Mouse (Mus musculus) thymus, adult 2 months (tissue): ENCODE data around the gene Ap1m2. TPM values are rescaled to one million over a fixed set of nuclear protein-coding genes. Genes with fewer than 3 reads are reported as not detected.

Experiments
- DNase-seq: peaks from one replicate; pipeline ENCODE4 v3.0.0; 2021
- H3K27ac ChIP-seq: fragments of 200-500 bp; 2 replicates; pipeline ENCODE4 v1.5.1; 2012; ENCODE audit warnings: low read length, control low read depth; ENCODE audit not compliant: control insufficient read depth, insufficient read depth
- H3K27me3 ChIP-seq: fragments of 200-500 bp; 2 replicates; pipeline ENCODE4 v1.6.1; 2012; ENCODE audit warnings: mild to moderate bottlenecking, low read length, moderate library complexity, mixed read lengths; ENCODE audit not compliant: control insufficient read depth, insufficient read depth
- H3K36me3 ChIP-seq: fragments of 200-500 bp; 2 replicates; pipeline ENCODE4 v1.6.1; 2012; ENCODE audit warnings: mild to moderate bottlenecking, low read length, moderate library complexity; ENCODE audit not compliant: control insufficient read depth, insufficient read depth
- H3K4me1 ChIP-seq: fragments of 200-500 bp; replicated peaks from 2 replicates; pipeline ENCODE4 v1.6.1; 2012; ENCODE audit warnings: low read length; ENCODE audit not compliant: control insufficient read depth, insufficient read depth
- H3K4me3 ChIP-seq: fragments of 200-500 bp; 2 replicates; pipeline ENCODE4 v1.5.1; 2012; ENCODE audit warnings: mild to moderate bottlenecking, low read length, control low read depth, moderate library complexity; ENCODE audit not compliant: control insufficient read depth, insufficient read depth
- CTCF ChIP-seq: fragments of 200-500 bp; IDR thresholded peaks from 2 replicates; pipeline ENCODE4 v1.5.1; 2012; ENCODE audit warnings: mild to moderate bottlenecking, control low read depth, low read length, moderate library complexity, borderline replicate concordance; ENCODE audit not compliant: control insufficient read depth, poor library complexity, insufficient read depth; ENCODE audit errors: extremely low read depth
- POLR2A ChIP-seq: fragments of 200-500 bp; IDR thresholded peaks from 2 replicates; pipeline ENCODE4 v1.6.1; 2012; ENCODE audit warnings: mild to moderate bottlenecking, low read length, control low read depth, moderate library complexity; ENCODE audit not compliant: control insufficient read depth, poor library complexity, insufficient read depth; ENCODE audit errors: extremely low read depth
- WGBS: fragments of 180-500 bp; shearing (Covaris S2); methylation state at CpG from one replicate; pipeline ENCODE4 v1.1.7; 2018; 5-methylcytosine and 5-hydroxymethylcytosine counted together
- polyA plus RNA-seq: library from polyadenylated mRNA; depleted of rRNA; stranded (reverse); fragments of >200 nt; gene quantifications from 2 replicates; pipeline ENCODE4 v1.2.3, GENCODE M21; 2012

The Ap1m2 gene
- polyA plus RNA-seq, 1 experiment: 11.1 TPM

GRCm38 (mm10) chr9:21334747-21335146 lies 22.6 kb upstream of the Ap1m2 start:
- Histone ChIP-seq H3K27ac (no peak overlapping the region), H3K27me3 (no peaks in the 10 kb centered on the region), H3K4me1 (peaks cover 38% of the 10 kb centered on the region), H3K36me3 (peaks cover 7% of the 10 kb centered on the region), H3K4me3 (no peak overlapping the region)
- TF ChIP-seq POLR2A (no peak), CTCF (no peak)
- no peak for DNase-seq

GRCm38 (mm10) chr9:21333523-21333922 lies 21.4 kb upstream of the Ap1m2 start:
- no peaks in the 10 kb centered on the region for H3K27me3 ChIP-seq
- 95% methylated on average over 1 of the region's 1 CpGs for WGBS
- TF ChIP-seq CTCF (no peak), POLR2A (no peak)
- no peak overlapping the region for H3K4me3 ChIP-seq
- peak overlapping the region; percentile 98 for H3K27ac ChIP-seq
- no peak for DNase-seq
- H3K4me1 ChIP-seq: peaks cover 49% of the 10 kb centered on the region
- H3K36me3 ChIP-seq: peaks cover 2% of the 10 kb centered on the region

GRCm38 (mm10) chr9:21332161-21333061 lies 20.3 kb upstream of the Ap1m2 start:
- H3K36me3 ChIP-seq: no peaks in the 10 kb centered on the region
- peaks cover 54% of the 10 kb centered on the region for H3K4me1 ChIP-seq
- H3K4me3 ChIP-seq: peak overlapping the region; percentile 11; the same call in 1 of the 2 replicates
- H3K27ac ChIP-seq: peak overlapping the region; percentile 98
- no peak for TF ChIP-seq POLR2A
- TF ChIP-seq CTCF: no peak
- no peaks in the 10 kb centered on the region for H3K27me3 ChIP-seq
- 10% methylated on average over 9 of the region's 9 CpGs for WGBS
- peak; percentile 59 for DNase-seq

- Histone ChIP-seq H3K27me3 (no peaks in the 10 kb centered on the region), H3K4me3 (peak overlapping the region; percentile 11; the same call in 1 of the 2 replicates), H3K27ac (peak overlapping the region; percentile 98), H3K36me3 (no peaks in the 10 kb centered on the region), H3K4me1 (peaks cover 63% of the 10 kb centered on the region)
- WGBS: 42% methylated on average over 12 of the region's 12 CpGs
- TF ChIP-seq POLR2A (no peak), CTCF (no peak)
- no peak for DNase-seq
These were observed 19.4 kb upstream of the Ap1m2 start for GRCm38 (mm10) chr9:21331365-21332140.

- TF ChIP-seq POLR2A (no peak), CTCF (no peak)
- DNase-seq: no peak
- Histone ChIP-seq H3K4me1 (peaks cover 69% of the 10 kb centered on the region), H3K27me3 (no peaks in the 10 kb centered on the region), H3K27ac (peak overlapping the region; percentile 85), H3K4me3 (no peak overlapping the region), H3K36me3 (no peaks in the 10 kb centered on the region)
- 83% methylated on average over 10 of the region's 10 CpGs for WGBS
These were observed 17.7 kb upstream of the Ap1m2 start for GRCm38 (mm10) chr9:21329699-21330289.

GRCm38 (mm10) chr9:21329041-21329440 lies 16.9 kb upstream of the Ap1m2 start:
- no peaks in the 10 kb centered on the region for H3K36me3 ChIP-seq
- peaks cover 76% of the 10 kb centered on the region for H3K4me1 ChIP-seq
- H3K27ac ChIP-seq: peak overlapping the region; percentile 100
- TF ChIP-seq CTCF (no peak), POLR2A (no peak)
- H3K4me3 ChIP-seq: no peak overlapping the region
- no peaks in the 10 kb centered on the region for H3K27me3 ChIP-seq
- no peak for DNase-seq
- WGBS: 35% methylated on average over 4 of the region's 5 CpGs
